Mouse (Mus musculus) lung, postnatal 36 days (tissue): ENCODE measurements around the gene Atxn7l1.
A peak's percentile ranks its signal among the peaks of the same experiment; 100 is the strongest.

Experiments used
- DNase-seq: peaks from one replicate; pipeline ENCODE4 v3.0.0; 2022; ENCODE audit warnings: mixed read lengths

Gene Atxn7l1

DNA sequence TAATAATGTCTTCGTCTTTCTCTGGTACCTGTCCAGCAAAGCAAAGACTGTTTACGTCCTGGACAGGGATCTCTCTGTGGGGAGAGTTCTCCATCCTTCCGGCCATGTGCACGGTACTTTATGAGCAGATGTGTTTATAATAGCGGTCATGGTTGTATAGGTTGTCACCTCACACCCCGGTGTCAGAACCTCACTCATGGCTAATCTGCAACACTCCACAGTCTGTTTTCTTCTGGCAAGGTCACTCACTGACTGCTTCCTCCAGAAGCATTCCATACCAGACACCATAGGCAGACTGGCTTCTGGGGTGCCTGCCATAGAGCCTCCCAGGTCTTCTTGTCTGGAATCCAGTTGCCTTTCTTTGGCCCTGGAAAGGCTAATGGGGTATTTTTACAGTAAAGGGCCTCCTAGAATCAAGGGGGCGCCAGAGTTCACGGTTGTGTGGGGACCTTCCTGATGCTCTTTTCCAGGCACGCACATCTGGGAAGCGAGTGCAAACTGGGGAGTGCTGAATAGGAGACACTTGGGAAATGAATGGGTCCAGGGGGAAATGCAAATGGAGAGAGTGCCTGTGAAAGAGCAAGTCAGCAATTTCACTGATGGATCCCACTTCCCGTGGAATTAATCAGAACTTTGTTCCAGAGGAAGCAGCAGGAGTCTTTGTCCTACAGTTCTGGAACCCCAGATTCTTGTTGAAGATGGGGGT is 89.0 kb downstream of the Atxn7l1 start:
- no peak for DNase-seq

DNA sequence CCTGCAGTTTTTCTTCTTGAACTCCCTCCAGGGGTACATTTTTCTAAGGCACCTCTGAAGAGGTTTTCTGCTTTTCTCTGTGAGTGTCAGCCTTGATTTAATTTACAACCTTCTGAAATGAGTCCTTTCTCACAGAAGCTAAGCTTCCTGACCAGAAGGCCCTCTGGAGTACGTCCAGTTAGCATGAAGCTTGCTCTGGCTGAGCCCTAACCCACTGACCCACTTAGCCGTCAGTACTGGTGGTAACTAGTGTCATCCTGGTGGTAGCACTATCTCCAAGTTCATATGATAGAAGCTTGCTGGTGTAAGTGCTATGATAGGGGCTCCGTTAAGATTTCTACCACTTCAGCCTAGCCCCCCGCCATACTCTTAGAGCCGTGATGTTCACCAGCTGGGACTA is 89.6 kb downstream of the Atxn7l1 start:
- no peak for DNase-seq

DNA sequence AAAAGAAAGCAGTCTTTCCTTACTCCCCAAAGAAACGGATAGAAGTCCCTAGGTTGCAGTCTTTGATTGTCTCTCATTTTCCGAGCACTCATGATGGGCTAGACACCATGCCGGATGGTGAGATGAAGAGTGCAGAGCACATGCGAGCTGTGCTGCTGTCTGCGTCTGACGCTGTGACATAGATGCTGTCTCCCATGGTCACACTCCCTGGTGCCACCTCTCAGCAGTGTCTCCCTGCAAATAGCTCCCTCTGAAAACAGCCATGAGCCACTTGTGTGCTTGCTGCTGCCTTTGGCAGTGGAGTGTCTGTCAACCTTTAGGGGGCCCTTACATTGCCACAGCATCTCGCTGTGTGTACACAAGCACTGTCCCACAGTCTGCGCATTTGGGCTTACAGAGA is 95.2 kb downstream of the Atxn7l1 start:
- no peak for DNase-seq

DNA sequence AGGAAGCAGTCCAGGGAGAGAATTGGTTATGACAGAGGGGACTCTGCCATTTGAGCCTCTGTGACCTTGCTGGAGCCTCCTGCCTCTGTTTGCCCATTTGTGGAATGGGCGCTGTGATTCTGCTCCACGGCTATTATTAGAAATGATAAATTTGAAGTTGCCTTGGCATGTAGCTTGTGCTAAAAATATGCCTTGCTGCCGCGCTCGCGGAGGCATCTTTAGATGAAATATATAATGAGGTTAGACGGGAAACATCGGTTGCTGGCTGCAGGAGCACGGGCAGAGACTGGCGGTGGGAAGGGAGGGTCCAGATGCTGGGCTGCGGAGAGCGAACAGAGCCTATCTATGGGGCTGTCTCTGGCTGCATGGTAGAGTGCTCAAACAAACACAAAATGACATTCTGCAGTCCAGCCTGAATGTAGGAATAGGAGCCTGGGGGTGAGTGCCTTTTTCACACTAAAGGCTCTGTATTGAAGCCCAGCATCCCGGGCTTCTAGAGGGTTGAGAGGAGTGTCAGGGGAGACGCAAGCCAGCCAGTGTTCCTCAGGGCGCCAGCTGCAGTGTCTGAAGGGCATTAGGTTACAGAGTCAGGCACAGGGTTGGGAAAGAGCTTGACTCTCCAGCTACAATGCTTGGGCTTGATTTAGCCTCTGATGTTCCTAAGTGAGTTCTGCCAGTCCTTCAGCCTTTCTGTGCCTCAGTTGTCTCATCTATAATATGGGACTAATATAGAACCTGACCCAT is 96.8 kb downstream of the Atxn7l1 start:
- no peak for DNase-seq

- peak; percentile 74 for DNase-seq
Observed at GRCm38 (mm10) chr12:33245455-33245854, 98.0 kb downstream of the Atxn7l1 start.

- no peak for DNase-seq
Observed at GRCm38 (mm10) chr12:33246878-33247277, 99.4 kb downstream of the Atxn7l1 start.

DNA sequence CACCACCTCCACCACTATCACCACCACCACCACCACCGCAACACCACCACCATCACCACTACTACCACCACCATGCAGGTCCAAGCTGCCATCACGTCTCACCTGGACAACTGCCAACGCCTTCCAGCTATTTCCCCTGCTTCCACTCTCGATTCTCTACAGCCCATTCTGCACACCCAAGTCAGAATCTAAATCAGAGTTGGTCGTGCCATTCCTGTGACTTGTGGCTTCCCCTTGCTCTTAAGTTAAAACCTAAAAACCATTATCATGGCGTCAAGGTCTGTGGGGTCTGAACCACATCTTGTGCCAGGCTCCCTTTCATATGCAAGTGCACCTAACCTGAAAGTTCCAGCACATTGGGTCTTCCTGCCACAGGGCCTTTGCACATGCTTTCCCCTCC is 102.7 kb downstream of the Atxn7l1 start:
- no peak for DNase-seq

GRCm38 (mm10) chr12:33251399-33251798 is 103.9 kb downstream of the Atxn7l1 start:
- DNase-seq = no peak

- no peak for DNase-seq
Observed at GRCm38 (mm10) chr12:33252621-33253020, 105.1 kb downstream of the Atxn7l1 start.

DNA sequence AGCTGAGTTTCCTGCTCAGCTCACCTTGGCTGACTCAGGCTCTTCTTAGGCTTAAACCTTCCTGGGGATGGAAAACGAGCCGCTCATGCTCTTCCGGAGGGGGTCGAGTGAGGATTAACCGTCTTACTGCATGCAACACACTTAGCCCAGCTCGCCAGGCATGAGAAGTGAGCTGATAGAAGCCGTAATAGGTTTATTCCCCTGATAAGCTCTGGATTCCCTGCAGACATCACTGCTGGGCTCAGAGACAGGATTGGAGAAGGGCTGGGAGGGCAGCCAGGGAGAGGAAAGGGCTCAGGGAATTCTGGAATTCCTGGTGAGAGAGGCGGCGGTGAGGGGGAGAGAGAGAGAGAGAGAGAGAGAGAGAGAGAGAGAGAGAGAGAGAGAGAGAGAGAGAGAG is 105.7 kb downstream of the Atxn7l1 start:
- DNase-seq = no peak

- no peak for DNase-seq
Observed at GRCm38 (mm10) chr12:33255256-33255655, 107.8 kb downstream of the Atxn7l1 start.

- DNase-seq = no peak
Observed at GRCm38 (mm10) chr12:33256426-33256825, 108.9 kb downstream of the Atxn7l1 start.

- DNase-seq = no peak
Observed at GRCm38 (mm10) chr12:33258995-33259529, 111.6 kb downstream of the Atxn7l1 start.

DNA sequence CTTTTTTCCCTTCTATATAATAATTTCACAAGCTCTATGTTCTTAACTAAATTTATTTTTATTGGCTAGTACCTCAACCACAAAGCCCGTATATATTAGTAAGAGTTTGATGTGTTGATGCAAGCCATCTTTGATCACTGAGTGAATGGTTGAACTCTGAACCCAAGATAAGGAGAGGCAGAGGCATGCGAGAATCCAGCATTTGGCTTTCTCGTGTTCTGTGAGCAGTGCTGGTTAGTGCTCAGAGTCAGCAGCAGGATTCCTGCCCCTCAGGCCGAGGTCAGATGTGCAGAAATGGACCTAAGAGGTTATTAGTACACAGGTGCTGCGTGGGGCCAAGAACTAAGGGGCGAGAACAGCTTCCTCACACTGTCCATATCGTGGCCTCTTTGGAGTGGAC is 113.1 kb downstream of the Atxn7l1 start:
- no peak for DNase-seq

GRCm38 (mm10) chr12:33265877-33266276 is 118.4 kb downstream of the Atxn7l1 start:
- no peak for DNase-seq

DNA sequence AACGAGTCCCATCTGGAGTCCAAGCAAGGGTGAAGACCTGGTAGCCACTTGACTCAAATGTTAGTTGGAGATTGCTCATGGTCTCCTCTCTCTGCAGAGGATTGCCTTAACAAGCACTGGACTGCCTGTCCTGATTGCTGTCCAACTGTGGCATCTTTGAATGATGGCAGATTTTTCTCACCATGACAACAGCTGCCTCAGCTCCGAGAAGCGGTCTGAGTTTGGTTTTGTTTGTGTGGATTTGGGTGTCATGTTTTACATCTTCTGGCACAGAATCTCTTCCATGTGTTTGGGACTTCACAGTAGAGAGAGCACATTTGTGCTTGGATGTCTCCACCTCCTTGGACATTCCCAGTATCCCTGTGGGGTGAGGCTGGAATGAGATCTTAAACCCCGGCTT is 120.5 kb downstream of the Atxn7l1 start:
- DNase-seq = no peak

GRCm38 (mm10) chr12:33269743-33270142 is 122.2 kb downstream of the Atxn7l1 start:
- DNase-seq = peak; percentile 78

DNA sequence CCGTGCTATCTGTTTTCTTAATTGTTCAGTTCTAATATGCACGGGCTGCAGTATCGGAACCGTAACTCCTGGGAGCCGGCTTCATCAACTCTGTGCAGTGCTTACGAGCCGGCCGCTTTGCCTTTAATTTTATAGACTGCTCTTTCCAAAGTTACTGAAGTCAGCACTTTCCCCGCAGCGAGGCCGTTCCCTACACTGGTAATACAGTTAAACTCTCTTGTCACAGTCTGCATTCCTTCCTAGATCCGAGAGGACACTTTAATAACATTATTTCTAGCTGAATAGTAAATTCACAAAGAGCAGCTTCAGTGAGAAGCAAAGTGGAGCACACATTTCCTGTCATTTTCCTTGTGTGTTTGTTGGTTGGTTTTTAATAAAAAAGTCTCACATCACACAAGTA is 124.4 kb downstream of the Atxn7l1 start:
- DNase-seq = no peak

DNA sequence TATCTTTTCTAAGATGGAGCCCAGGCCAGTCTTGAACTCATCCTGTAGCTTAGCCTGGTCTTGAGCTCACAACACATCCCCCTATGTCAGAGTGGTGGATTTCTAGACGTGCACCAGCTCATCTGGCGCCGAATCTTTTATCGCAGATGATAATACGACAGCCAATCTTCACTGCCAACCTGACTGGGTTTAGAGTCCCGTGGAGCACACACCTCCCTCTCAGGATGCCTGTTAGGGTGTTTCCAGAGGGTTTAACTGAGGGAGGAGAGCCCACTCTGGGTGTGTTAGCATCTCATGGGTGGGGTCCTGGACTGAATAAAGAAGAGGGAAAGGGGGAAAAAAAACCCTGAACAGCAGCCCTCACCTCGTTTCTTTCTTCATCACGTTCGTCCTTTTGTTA is 124.9 kb downstream of the Atxn7l1 start:
- no peak for DNase-seq

DNA sequence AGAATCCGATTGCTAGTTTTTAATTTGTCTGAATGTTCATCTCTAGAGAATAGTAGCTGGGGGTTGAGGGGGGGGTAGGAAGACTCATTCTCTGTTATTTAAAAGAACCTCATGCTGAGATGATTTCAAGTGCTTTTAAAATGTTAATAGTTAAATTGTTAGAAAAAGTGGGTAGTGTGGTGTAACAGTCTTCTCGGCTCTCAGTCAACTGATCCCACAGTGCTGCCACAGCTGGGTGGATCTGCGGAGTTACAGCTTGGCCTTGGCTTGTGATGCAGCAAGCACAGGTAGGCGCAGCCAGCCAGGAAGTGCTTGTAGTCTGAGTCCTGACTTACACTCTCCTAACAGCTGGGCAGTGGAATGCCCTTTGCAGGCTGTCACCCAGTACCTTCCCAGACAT is 125.7 kb downstream of the Atxn7l1 start:
- no peak for DNase-seq

- DNase-seq = no peak
Observed at GRCm38 (mm10) chr12:33273668-33274067, 126.2 kb downstream of the Atxn7l1 start.

DNA sequence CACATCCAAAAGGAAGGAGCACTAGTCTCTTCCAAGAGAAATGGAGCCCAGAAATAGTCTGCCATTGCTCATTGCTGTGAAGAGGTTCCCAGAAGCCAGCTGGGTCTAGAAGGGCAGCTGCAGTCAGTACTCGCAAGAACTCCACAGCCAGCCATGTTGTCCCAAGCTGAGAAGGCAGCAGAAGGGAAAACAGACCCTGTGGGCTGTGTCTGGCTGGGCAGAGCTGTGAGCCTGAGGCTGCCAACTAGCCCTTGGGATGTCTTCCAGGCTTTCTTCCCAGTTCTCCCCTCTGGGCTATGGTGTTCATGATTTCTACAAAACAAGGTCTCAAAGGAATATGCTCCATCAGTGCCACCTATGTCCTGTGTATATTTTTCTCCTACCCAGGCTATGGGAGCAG is 128.5 kb downstream of the Atxn7l1 start:
- DNase-seq = no peak

DNA sequence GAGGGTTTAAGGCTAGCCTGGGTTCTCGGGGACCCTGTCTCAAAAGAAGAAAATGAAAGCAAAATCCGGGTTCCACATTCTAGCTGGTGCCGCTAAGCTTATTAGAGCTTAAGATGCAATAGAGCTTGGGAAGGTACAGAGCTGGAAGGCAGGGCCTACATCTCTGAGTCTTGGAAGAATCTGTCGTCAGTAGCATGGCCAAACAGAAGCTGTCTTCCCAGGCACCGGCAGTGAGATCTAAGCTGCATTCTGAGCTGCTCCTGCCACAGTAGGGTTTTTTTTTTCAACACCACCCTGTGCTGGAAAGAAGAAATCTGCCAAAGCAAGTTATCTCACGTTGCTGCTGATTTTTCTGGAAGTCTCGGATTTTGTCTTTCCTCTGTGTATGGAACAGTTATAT is 129.9 kb downstream of the Atxn7l1 start:
- no peak for DNase-seq

GRCm38 (mm10) chr12:33279159-33279558 is 131.7 kb downstream of the Atxn7l1 start:
- DNase-seq = no peak
